Mouse (Mus musculus): ENCODE results near the gene Rpl35.

DNA sequence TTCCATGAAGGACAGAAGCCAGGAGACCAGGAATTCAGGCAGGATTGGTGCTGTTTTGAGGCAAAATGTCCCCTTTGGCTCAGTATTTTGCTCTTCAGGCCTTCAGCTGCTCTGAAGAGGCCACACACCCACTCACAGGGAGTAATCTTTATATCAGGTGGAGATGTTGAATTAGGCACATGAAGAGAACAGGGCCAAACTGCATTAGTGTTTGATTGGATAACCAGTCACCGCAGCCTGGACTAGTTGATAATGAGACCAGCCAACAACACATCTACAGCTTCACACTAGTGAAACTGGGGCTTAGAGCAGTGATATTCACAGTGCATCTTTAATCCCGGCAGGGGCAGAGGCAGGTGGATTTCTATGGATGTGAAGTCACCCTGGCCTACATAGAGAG lies 16.5 kb downstream of the Rpl35 start:
- no peak for TF ChIP-seq CTCF (IDR thresholded peaks at IDR 0.05; ENCODE audit: low read depth)
- TF ChIP-seq EP300 (IDR thresholded peaks at IDR 0.05; ENCODE audit: low read depth) = peak; percentile 81

Data from liver, embryonic 14.5 days (tissue).